Mouse (Mus musculus) naive thymus-derived CD4-positive, alpha-beta T cell, adult 2 months (primary cell): ENCODE data around the gene Sdk1.

Experiments used
- DNase-seq: peaks from one replicate; pipeline ENCODE4 v3.0.0-alpha.2; 2011; ENCODE audit warnings: low read depth

Gene Sdk1

DNA sequence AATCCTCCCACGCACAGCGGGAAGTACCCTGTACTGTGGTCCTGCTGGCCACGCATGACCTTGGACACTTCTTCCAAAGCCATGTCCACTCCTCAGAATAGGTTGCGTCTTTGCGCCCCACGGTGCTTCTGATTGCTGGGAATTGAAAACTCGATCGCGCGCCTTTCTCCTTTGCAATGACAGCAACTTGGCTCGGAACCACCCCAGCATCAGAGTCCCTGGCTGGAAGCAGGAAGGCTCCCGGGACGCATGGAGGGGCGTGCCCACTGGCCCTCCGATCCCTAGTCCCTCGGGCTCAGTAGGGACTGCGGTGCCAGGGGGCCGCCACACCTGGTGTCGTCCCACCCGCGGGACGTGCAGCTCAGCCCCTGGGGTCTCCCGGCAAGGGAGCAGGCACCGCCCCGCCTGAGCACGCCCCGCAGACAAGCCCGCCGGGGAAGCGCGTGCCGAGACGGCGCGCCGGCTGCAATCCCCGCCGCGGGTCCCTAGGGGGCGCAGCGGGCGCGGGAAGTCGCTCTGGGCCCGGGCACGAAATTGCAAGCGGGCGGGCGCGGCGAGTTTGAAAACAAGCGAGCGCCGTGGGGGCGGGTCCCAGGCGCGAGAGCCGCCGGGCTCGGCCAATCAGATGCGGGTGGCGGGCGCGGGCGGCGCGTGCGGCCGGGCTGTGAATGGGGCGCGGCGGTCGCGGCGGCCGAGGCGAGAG lies at the start of gene Sdk1:
Gene Sdk1, plus strand, starts transcription at position 650 of the 703 bp plus-strand sequence.
- peak; percentile 90 for DNase-seq

DNA sequence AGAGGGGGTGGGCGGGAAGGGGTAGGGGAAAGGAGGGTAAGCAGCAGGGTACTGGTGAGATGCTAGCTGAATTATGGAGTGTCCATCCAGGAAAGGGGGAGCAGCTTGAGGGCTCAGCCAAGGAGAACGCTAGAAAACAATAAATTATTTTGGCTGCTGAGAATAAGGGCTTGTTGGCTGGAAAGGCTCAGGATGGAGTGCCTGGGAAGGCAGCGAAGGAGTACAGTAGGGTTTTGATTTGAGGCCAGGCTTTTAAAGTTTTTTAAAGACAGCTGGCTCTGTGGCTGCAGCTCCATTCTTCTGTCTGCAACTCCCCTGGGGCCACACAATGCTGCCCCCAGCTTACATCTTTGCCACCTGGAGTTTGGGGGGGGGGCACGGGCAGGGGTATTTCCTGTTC lies 44.0 kb upstream of the Sdk1 start:
- DNase-seq, result no peak

DNA sequence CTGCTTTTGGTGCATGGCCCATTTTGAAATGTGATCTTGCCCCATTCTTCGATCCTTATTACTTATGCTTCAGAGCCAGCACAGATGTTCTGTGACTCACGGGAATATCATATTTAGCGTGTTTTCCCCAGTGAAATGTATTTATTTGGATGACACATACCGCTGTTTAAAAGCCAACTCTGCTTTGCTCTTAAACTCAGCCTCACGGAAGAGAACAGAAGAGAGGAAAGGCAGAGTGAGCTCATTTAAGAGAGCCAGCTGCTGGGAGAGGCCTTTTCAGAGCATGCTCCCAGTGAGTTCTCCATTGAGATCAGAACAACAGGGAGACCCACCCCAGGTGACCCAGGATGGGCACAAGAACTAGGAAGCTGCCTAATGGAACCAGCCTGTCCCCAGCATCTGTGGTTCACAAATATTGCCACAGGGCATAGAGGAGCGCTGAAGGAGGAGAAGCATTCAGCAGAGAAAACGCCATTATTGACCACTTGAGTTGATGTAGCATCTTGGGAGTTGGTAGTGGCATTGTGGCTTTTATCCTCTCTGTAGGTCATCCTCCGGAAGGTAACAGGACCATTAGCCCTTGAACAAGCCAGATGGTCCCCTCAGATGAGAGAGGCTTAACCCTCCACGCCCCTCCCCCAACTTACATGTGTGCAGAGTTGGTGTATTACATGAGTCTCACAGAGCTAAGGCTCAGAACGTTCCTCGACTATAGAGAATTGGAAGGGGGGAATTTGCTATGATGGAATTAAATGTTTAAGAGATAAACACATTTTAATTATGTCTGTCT lies 38.8 kb upstream of the Sdk1 start:
- no peak for DNase-seq

DNA sequence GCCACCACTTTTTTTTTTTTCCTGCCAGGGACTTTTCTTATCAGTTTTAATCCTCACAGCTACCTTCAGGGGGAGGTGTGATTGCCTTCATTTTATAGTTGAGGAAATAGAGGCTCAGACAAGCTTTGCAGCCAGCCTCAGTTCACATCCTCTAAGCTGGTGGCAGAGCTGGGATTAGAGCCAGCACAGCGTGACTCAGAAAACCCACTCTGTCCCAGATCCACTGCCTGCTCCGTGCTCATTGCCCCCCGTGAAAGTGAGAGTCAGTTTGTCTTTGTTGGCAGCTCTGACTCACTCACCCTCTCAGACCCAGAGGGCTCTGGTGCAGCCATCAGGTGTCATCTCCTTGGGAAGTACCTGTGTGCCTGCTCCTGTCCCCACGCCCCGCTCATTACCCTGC lies 34.2 kb upstream of the Sdk1 start:
- no peak for DNase-seq

DNA sequence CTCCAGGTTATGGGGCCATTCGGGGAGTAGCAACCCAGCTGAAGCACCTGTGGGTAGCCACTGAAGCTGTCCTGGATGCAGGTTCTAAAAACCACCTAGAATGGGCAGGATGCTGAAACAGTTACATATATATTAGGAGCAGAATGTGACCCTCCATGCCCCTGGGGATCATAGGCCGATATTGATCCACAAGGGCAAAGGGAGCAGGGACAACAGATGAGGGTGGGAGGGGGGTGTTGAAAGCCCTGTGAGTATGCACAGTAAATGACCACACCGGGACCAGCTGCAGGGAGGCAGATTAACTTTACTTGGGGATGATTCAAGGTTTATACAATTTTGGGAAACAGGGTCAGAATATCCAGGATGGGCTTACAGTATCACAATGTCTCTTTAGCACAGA lies 16.0 kb upstream of the Sdk1 start:
- no peak for DNase-seq

DNA sequence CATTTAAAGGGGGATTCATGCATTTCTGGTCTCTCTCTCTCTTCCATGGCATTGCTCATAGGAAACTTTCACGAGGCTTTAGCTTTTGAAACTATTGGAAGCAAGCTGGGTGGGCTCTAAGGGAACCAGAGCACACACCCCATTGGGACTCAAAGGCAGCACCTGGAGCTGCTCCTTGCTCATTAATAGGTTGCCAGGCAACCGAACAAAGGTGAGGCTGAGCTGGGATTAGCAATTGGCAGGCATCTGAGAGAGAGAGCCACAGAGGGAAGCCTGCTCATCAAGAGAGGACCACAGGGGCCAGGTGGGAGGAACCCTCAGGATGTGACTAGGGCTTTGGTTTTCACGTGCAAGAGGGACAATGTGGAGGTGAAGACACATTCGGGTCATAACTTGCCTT lies 7.0 kb upstream of the Sdk1 start:
- no peak for DNase-seq

DNA sequence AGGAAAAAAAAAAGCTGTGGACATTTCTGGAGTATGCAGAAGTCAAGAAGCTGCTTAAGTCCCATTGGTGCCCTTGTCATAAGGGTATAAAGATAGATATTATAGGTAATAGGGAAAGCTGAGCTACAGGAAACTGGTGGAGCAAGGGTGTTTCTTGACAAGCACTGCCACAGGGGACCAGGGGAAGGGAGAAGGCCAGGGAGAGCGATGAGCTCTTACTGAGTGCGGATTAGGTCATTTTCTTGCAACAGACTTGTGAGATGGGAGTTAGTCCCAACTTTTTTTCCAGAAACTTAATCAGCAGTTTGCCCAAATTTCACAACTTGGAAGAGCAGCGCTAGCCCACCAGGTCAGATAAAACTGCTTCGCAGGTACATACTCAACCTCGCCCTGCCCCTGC lies 1.9 kb upstream of the Sdk1 start:
- no peak for DNase-seq

DNA sequence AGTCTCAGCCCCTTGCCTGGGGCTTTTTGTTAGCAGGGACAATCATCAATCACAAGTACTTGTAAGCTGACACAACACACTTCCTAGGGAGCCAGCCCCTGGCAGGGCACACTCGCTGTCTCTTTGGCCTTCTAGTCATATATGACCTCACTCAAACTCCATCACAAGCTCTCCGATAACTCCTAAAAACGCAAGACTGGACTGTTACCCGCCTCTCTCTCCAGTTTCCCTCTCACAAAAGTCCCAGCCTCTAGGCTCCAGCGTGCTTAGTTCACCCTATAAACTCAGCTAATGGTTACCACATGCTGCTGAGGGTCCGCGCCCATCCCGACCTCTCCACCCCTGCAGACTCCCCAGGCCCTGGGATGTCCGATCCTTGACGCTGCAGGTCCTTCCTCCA lies 849 bp upstream of the Sdk1 start:
- DNase-seq, result peak; percentile 24

DNA sequence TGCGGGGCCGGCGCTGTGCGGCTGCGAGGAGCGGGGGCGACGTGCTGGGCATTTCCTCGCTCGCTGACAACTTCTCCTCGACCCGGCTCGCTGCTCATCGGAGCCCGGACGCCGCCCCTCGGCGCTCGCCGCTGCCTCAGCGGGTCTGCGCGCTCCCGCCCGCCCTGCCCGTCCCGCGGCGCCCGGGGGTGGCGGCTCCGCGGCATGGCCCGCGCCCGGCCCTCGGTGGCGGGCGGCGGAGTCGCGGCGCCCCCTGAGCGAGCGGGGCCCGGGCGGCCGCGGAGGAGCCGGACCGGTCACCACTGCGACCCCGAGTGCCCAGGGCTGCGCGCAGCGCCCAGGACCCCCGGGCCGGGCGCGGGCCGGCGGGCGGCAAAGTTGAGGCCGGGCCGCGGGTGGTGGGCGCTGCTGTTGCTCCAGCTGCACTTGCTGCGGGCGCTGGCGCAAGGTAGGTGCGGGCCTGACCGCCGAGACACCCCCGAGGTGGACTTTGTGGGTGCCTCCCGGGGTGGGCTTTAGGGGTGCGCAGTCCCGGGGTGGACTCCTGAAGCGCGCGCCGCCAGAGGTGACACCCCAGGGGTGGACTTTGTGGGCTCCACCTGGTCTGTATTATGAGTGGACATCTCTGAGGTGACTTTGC lies 475 bp downstream of the Sdk1 start:
- DNase-seq, result no peak

DNA sequence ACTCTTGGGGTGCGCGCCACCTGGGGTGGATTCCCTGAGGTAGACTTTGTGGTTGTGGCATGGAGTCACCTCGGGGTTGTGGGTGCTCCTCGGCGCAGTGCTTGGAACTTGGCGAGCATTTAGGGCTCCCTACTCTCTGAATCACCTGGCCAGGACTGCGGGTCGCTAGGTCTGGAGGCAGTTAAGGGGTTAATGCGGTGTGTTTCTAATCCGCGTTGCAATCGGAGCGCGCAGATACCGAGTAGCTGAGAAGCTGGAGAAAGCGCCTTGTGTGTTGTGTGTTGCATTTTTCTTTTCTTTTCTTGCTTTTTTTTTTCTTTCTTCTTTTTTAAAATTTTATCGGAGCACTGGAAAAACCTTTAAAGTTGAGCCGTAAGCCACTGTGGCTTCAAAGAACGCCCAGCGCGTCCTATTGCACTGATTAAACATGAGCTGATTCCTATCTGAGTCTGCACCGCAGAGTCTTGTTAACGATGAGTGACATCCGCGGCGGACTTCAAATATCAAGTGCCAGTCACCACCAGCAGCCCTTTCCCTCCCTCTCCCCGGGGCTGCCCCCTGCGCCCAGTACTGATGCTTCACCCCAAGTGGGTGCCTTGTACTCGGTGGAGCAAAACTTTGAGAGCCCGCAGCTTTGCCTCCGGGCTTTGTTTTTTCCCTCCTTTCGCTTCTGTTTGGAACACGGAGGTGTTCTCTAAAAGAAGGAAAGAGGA lies 2.1 kb downstream of the Sdk1 start:
- DNase-seq, result peak; percentile 25

DNA sequence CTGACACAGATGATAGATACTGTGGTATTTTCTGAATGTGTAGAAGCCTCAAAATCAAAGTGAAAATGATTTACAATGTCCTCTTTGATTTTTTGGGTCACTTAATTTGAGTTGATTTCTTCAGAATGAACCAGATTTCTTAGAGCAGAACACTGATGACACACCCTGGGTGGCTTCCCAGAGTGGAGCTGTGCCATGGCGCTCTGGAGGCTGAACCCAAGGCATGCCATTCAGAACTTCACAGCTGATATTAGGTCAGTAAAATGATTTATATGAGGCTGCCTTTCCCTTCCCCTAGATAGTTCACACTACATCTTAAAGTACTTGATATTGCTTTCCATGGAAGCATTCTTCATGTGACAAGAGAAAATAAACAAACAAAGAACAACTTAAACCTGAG lies 23.0 kb downstream of the Sdk1 start:
- DNase-seq, result no peak

DNA sequence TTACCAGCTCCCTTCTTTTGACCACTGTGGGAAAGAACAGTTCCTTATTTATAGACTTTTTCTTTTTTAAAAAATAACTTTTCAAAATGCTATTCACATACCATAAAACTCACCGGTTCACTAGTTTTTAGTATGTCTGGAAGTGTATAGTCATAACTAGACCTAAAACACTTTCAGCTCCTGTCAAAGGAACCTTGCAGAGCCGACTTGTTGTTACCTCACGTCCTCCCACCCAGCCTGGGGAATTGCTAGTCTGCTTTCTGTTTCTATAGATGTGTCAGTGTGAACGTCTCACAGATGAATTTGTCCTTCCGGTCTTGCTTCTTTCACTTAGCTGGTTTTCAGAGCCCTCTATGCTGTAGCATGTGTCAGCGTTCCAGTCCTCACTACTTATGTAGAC lies 35.8 kb downstream of the Sdk1 start:
- DNase-seq, result no peak

DNA sequence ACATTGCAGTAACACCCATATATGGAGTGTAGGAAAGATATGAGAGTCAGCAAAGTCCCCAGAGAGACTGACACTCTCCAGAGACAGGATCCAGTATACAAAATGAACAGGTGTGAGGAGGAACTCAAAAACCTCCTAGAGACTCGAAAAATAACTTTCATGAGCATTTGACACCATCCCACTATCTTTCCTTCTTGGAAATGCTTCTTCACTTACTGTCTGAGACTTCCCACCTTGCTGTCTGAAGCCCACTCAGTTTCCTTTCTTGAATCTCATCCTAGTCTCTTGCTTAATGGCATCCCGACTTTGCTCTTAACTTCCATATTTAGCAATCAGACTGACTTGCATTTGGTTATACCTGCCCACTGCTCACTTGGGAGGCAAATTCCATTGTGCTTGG lies 40.5 kb downstream of the Sdk1 start:
- no peak for DNase-seq

DNA sequence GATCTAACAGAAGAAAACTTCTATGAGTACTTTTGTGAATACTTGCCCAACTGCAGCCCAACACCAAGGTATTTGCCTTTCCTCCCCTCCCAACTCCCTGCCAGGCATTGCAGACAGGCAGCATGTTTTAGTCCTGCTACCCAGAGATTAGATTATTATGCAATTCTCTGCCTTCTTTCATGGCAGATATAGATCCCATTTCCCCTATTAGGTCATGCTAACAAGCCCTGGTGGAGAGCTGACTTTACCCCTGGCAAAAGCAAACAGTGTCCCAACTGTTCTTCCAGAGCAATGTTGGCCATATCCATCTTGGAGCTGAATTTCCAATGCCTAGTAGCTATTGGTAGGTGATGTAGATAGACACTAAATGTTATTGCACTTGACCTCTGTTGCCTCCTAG lies 48.3 kb downstream of the Sdk1 start:
- DNase-seq, result no peak

DNA sequence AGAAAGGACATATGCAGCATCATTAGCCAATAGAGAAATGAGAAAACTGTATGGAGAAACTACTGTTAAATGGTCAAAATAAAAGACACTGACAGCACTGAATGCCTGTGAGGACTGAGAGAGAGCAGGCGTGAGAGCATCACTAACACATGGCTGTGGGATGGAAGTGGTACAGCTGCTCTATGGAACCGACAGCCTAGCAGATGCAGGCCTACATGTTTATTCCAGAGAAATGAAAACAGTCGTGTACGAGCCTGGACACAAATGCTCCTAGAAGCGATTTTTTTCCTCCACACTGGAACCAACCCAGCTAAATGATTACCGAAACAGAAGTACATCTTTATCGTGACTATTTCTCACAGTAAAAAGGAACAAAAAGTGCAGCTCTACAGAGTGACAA lies 54.0 kb downstream of the Sdk1 start:
- no peak for DNase-seq

DNA sequence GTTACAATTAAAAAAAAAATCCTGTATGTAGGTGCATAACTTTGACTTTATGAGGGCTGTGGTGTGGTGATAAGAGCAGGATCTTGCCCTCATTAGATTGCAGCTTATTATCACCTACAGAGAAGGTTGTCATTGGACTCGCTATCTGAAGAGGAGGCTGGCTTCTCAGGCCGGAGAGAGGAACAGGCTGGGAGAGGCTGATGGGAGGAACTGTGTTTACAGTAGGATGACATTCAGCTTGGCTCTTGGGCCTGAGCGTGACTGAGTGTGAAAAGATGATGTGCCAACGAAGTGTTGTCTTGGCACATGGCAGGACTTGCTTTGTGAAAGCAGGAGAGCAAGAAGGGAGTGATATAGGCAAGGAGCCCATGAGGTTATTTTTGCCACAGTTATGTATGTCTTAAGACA lies 61.0 kb downstream of the Sdk1 start:
- DNase-seq, result no peak

DNA sequence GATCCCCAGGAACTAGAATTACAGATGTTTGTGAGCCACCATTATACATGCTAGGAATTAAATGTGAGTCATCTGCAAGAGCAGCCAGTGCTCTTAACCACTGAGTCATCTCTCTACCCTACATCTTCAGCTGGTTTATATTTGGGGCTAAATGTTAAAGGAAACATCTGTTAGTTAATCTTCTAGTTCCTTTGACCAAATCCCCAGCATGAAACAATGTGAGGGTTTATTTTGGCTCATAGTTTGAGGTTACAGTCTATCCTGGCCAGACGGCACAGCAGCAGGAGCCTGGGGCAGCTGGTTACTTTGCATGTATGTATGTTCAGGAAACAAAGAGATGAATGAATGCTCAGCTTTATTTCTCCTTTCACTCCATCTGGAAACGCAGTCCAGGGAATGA lies 62.5 kb downstream of the Sdk1 start:
- no peak for DNase-seq

DNA sequence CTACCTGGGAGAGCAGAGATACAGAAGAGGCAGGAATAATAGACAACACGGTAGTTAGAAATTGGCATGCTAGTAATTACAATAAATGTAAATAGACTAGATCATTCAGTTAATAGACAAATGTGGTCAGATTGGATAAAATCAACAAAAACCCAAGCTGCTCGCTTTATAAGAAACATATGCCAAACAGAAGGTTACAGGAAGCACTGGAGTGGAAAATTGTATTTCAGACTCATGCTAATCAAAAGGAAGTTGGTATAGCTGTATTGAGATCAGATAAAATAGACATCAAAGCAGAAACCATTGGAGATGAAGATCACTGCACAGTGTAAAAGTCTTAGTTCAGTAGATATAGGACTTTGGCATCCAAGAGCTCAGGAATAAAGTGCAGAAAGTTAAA lies 63.4 kb downstream of the Sdk1 start:
- DNase-seq, result peak; percentile 2

DNA sequence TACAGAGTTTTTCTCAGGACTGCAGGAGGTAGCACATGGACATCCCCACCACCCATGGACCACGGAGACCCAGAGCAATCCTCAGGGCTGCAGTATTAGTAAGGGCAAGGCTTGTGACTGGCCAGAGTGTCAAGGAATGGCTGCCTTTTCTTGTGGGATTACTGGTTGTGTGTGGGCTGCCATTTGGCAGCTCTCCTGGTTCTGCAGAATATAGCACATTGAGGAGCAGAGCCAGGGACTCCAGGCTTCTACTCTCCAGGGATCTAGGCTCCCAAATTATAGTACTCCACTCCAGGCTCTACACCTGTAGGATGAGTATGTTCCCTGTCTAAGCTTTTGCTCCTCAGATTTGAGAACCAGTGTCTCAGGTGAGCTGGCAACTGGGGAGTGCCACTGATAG lies 69.4 kb downstream of the Sdk1 start:
- DNase-seq, result no peak

DNA sequence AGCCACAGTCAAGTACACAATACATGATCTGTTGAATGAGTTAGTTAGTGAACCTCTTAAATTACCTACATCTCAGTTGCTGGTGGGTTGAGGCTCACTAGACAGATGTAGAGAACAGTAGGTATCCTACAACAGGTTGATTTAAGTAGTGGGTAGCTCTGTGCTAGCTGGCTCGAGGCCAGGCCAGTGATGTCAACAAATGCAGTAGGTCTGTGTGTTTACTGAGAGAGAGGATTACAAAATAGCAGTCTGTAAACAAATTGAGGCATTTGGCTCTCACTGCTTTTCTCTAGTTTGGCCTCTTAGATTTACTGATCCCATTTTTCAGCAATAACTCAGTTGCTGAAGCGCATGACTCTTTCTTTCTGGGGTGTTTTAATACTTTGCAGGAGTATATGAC lies 70.5 kb downstream of the Sdk1 start:
- DNase-seq, result no peak

DNA sequence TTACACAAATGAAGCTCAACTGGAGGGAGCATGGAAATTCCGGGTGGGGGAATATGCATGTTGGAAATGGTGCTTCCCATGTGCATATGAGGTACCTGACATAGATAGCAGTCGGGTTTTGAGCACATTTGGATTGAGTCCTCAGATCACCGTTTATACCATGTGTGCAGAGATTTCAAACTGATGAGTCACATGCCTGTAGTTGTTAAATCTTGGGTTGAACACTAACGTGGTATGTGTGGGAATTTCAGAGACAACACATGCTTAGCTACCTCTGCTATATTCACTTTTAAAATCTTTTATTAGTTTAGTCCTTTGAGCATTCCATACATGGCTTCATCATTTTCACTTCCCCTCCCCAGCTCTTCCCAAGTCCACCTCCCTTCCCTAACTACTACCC lies 71.0 kb downstream of the Sdk1 start:
- DNase-seq, result no peak

DNA sequence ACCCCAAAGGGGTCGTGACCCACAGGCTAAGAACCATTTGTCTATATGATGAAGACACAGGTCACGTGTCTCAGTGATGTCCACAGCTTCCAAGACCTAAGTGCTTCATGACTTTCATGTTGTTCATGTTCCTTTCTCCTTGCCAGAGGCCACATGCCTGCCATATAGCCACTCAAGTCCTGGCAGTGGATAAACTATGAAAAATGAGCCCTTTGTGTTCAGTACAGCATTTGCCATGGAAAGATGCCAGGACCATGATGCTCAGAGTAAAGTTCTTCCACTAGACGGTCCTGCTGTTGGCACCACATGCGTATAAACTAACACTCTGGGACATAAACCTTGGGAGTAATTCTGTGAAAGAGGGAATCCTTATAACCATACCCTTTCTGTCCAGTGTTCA lies 75.8 kb downstream of the Sdk1 start:
- no peak for DNase-seq

DNA sequence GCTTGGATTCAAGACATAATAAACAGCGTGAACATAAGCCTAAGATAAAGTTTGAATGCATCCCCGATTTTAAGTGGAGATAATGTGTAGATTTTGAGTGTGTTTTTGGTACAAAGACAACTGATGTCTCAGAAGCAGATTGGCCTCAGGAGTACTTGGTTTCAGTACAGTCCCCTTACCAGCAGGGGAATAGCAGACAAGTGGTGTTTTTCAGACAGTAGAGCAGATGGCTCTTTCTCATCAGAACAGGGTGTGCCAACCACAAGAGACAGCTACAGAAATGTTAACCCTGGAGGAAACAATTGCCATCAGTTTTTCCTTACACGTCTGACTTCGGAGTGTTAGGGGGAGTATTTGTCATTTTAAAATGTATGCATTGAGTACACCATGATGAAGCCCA lies 83.6 kb downstream of the Sdk1 start:
- no peak for DNase-seq
